Mouse (Mus musculus) adrenal gland, postnatal 4 days (tissue): ENCODE data around the gene Rcor1. TPM values are rescaled to one million over a fixed set of nuclear protein-coding genes. Genes with fewer than 3 reads are reported as not detected.

ENCODE experiments used
- DNase-seq, 2 experiments: peaks; one replicate each; pipeline ENCODE4 v3.0.0; 2021 to 2022; ENCODE audit warnings: low spot score in 2 of 2, mixed read lengths in 2 of 2
- total RNA-seq, 2 experiments: library from RNA; stranded (reverse); gene quantifications; 2 replicates each; pipeline ENCODE4 v1.2.3; 2021

Rcor1 gene
- total RNA-seq, 2 experiments from 2014 or later, result 47.5 to 49.4 TPM

DNA sequence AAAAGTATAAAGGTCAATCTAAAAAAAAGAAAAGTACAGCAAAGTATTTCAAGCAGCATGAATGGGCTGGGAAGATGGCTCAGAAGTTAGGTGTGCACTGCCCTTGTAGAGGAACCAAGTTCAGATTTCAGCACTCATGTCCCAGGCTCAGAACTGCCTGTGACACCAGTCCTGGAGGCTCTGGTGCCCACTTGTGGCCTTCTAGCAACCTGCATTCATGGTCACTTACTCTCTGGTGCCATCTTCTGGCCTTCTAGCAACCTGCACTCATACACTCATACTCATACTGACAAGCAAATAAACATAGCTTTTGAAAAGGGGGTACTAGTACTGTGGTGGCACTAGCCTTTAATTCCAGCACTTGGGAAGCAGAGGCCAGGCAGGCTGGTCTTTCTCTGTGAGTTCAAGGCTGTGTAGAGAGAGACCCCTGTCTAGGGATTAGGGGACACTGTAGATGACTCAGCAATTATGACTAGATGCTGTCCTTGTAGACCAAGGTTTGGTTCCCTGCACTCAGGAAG lies 83.2 kb downstream of the Rcor1 start:
- no peak for DNase-seq

- no peak for DNase-seq
Observed at GRCm38 (mm10) chr12:111124601-111125260, 85.6 kb downstream of the Rcor1 start.

DNA sequence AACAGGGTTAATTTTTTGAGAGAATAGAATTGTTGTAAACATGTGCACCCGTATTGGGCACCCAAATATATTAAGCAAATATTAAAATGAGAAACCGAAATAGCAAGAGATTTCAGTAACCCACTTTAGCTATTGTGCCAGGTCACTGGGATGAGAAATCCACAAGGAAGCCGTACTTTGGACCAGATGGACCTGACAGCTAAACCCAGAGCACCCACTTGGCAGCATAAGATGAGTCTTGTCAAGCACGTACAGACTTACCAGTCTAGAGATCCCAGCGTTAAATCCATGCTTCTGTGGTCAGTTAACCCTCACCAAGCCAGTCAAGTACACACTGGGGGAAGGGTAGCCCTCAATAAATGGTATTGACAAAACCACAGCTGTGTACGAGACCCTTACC lies 86.5 kb downstream of the Rcor1 start:
- no peak for DNase-seq

GRCm38 (mm10) chr12:111134169-111134568 lies 95.0 kb downstream of the Rcor1 start:
- no peak for DNase-seq

- DNase-seq, result no peak
Observed at GRCm38 (mm10) chr12:111134791-111135733, 95.9 kb downstream of the Rcor1 start.

- DNase-seq, result no peak
Observed at GRCm38 (mm10) chr12:111135953-111136352, 96.8 kb downstream of the Rcor1 start.

- DNase-seq, result no peak
Observed at GRCm38 (mm10) chr12:111137079-111137478, 97.9 kb downstream of the Rcor1 start.

GRCm38 (mm10) chr12:111143005-111143508 lies 103.9 kb downstream of the Rcor1 start:
- DNase-seq, result no peak

- no peak for DNase-seq
Observed at GRCm38 (mm10) chr12:111143509-111144063, 104.4 kb downstream of the Rcor1 start.

- no peak for DNase-seq
Observed at GRCm38 (mm10) chr12:111144598-111144997, 105.4 kb downstream of the Rcor1 start.

- no peak for DNase-seq
Observed at GRCm38 (mm10) chr12:111145269-111145668, 106.1 kb downstream of the Rcor1 start.

DNA sequence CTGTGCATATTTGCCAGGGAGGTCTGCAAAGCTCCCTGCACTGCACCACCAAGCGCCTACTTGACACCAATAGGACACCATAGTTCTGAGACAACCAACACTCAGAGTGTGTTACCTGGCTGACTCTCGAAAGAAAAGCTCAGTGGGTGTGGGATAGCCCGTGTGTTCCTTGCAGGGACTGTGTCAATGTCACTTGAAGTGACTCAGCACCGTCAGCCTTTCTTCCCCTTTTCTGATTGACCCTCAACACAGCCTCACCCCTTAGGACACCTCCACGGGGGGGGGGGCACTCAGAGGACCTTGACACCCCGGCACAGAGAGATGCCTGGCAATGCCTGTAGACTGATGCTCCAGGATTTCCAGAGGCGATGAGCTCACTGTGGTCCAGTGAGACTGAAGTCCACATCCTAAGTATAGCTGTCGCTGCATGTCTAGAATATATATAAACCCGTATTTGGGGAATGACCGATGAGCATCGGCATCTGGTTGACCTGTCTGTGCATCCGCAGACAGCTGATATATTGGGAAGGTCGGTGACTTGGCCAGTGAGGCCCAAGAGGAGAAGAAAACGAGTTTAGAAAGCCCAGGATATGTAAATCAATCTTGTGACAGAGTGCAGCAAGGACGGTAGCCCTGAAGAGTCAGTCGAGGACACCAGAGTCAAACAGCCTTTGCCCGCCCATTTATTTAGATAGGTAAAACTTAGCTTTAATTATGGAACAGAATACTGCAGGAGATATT lies 110.5 kb downstream of the Rcor1 start:
- DNase-seq, result no peak

- DNase-seq, result no peak
Observed at GRCm38 (mm10) chr12:111150236-111150596, 111.1 kb downstream of the Rcor1 start.

DNA sequence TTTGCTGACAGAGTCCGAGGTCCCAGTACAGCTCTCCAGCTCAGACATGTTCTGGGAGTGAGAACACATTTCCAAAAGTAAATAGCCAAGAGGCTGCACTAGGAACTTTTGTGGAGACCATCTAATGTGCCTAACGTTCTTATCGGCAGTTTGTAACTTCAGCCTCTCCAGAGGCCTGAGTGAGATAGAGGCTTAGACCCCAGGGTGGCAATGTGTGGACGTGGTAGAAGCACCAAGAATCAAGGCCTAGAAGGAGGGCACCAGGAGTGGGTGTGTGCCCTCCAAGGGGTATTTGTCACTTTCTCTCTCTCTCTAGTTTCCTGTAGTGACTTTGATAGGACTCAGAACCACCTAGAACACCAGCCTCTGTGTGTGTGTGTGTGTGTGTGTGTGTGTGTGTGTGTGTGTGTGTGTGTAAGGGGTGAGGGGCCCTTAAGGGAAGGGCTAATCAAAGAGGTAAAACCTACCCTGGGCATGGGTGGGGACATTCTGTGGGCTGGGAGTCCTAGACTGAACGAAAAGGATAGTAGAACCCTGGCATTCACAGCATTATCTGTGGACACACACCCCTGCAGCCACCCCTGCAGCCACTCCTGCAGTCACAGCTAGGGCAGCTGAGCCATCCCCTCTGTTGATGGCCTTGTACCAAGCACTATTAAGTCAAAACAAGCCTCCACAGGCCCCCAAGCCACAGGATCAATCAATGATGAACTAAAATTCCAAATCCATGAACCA lies 112.4 kb downstream of the Rcor1 start:
- no peak for DNase-seq

DNA sequence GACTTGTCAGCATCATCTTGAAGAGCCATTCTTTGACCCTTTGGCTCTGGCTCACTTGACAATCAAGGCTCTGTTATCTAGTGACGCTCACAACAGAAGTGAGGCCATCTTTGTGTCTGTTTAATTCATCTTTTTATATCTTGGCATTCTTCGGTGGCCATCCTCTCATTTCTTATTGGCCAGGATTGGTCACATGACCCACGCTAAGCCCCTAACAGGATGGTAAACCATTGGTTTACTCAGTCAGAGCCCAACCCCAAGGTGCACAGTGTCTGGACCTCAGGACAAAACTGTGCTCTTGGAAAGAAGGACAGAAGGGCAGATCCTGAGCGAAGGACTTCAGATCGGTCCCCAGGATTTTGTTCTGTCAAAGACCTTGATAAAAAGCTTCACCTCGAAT lies 113.4 kb downstream of the Rcor1 start:
- DNase-seq, result no peak

GRCm38 (mm10) chr12:111152981-111153710 lies 114.0 kb downstream of the Rcor1 start:
- DNase-seq, result no peak

DNA sequence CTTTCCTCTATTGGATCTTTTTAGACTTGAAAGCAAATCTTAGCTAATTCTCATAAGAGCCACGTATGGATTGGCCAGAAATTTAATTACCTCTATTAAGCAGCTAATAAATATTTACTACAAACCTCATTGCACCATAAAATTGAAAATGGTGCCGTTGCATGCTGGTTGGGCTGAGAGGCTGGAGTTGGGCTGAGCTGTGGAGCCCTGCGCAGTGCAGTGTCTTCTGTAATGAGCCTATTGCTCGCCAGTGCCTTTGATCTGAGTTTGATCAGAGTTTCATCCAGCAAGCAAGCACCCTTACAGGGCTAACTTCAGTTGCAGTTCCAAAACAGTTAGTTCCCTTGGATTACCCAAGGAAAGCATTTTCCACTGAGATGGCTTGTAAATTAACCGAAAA lies 114.8 kb downstream of the Rcor1 start:
- DNase-seq, result no peak

GRCm38 (mm10) chr12:111154641-111155040 lies 115.5 kb downstream of the Rcor1 start:
- DNase-seq, result no peak

DNA sequence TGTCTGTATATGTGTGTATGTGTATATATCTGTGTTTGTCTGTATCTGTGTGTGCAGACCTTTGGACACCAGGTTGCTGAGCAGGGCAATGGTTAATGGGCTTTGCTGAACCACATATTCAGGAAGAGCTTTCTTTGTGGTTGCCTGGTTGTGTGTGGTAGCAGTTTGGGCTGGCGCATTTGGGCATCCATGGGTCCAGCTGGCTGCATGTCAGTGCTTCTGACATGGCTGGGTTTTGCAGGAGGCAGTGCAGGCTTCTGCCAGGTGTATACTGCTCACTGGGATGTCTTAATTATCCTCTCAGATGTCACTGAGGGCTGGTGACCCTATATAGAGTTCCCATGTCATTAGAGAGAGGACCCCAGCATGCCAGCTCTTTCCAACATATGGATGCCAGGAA lies 116.6 kb downstream of the Rcor1 start:
- DNase-seq, result no peak
